Mouse (Mus musculus) layer of hippocampus, adult 9-10 months (tissue): ENCODE results near the gene Gm16427.
"Not testable (repeated sequence)": the region's sequence is repeated elsewhere in the genome, so short reads cannot be mapped to it uniquely, and the experiment has no call there.

Experiments used
- DNase-seq: peaks from one replicate; pipeline ENCODE4 v3.0.0; 2022; ENCODE audit warnings: low spot score

The Gm16427 gene

GRCm38 (mm10) chr5:93540100-93540499 lies at the start of gene Gm16427:
Gm16427 (minus strand) TSS chr5:93540200.
- DNase-seq, result not testable (repeated sequence)
